Mouse (Mus musculus): ENCODE measurements at regions not wholly inside any gene's neighbourhood (a gene's known extent, or its start where the extent isn't known, plus 50 kb on each side); places are given as distances from the start of the nearest gene placed in this dataset.

DNA sequence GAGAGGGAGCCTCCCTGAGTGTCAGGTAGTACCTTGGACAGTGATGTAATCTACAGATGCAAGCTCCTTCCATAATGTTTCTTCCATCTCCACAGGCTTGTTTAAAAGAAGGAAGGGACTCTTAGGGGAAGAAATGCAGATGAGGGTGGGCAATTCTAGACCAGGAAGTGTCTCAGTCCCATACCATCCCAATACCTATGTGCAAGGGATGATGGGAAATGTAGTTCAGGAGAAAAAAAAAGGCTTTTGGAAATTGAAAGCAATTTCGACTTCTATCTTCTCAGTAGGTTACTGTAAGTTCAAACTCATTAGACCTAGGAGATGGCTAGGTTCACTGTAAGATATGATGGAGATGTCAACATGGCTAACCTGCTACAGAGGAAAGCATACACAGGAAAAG lies 68.3 kb downstream of the Cd83 start:
- in situ Hi-C loops (cut with MboI; ENCODE audit: low pct_unique_long_range_greater_than_20kb in 1 of 2, low sequenced_read_pairs in 2 of 2, unreplicated experiment in 1 of 2): loop anchor here in 1 of 2 experiments (25.0 kb wide), 1 partner anchor 1134 kb away; no protein-coding TSS in a partner anchor

DNA sequence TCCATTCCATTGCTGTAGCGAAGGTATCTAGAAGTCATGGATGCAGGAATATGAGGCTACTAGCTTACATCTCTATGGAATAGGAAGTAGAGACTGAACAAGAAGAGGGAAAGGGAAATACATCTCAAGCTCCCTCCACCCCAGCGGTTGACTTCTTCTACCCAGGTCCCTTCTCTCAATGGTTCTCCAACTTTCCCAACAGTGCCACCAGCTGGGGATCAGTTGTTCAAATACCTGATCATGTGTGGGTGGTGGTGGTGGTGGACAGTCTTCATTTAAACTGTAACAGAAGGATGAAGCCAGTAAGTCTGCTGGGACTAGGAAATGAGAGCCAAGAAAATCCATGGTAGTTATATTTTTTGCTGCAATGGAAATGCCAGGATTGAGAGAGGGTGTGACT lies 70.4 kb downstream of the Cd83 start:
- in situ Hi-C loops (cut with MboI; ENCODE audit: low pct_unique_long_range_greater_than_20kb in 1 of 2, low sequenced_read_pairs in 2 of 2, unreplicated experiment in 1 of 2): loop anchor here in 1 of 2 experiments (25.0 kb wide), 1 partner anchor 1132 kb away; no protein-coding TSS in a partner anchor

DNA sequence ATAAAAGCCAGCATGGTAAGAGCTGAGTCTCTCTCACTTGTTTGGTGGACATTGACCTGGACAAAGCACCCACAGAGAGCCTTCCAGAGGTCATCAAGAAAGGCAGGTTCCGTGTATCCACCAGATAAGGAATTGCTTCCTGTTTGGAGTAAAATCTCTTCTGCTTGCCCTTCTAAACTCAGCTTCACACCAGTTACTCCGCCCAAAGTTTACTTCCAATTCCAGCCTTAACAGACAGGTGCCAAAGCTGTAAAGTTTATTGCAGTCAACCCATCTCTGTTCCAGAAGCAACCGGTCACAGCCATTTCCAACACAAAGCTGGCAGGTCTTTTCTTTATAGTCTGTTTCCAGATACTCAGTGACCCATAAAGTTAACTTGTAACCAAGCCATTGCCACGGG lies 76.4 kb downstream of the Cd83 start:
- in situ Hi-C loops (cut with MboI; ENCODE audit: low pct_unique_long_range_greater_than_20kb in 1 of 2, low sequenced_read_pairs in 2 of 2, unreplicated experiment in 1 of 2): loop anchor here in 1 of 2 experiments (25.0 kb wide), 1 partner anchor 1126 kb away; no protein-coding TSS in a partner anchor

DNA sequence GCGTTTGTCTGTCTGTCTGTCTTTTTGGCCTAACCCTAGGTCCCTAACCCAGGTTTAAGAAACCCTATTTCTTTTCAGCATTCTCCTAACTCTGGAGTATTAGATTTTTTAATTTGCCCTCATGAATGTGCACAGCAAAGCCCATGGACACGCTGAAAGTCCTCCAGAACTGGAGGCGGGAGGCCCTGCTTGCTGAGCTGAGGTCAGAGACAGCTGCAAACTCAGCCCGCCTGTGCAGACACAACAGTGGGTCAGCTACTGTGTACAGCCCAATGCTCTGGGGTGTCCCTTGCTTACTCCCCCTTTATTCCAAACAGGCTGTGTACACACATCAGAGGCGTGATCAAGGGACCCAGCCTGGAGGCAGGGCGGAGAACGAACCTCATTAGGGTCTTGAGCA lies 76.8 kb downstream of the Cd83 start:
- in situ Hi-C loops (cut with MboI; ENCODE audit: low pct_unique_long_range_greater_than_20kb in 1 of 2, low sequenced_read_pairs in 2 of 2, unreplicated experiment in 1 of 2): loop anchor here in 1 of 2 experiments (25.0 kb wide), 1 partner anchor 1126 kb away; no protein-coding TSS in a partner anchor

DNA sequence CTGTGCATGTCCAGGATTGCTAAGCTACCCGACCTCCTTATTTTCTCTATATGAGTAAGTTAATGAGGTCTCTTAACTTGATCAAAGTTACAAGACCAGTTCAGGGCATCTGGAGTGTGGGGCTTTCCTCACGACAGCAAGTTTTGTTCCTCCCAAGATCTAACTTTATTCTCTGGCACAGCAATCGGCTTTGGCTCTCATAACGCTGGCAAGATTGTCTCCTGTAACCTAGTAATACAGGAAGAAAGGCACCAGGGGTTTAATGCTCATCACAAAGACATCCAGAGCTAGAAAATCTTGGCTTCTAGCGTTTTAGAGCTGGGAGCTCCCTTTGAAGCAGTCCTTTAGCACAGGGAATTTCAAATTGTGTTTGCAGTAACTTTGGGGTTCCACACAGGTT lies 77.5 kb downstream of the Cd83 start:
- in situ Hi-C loops (cut with MboI; ENCODE audit: low pct_unique_long_range_greater_than_20kb in 1 of 2, low sequenced_read_pairs in 2 of 2, unreplicated experiment in 1 of 2): loop anchor here in 1 of 2 experiments (25.0 kb wide), 1 partner anchor 1125 kb away; no protein-coding TSS in a partner anchor

DNA sequence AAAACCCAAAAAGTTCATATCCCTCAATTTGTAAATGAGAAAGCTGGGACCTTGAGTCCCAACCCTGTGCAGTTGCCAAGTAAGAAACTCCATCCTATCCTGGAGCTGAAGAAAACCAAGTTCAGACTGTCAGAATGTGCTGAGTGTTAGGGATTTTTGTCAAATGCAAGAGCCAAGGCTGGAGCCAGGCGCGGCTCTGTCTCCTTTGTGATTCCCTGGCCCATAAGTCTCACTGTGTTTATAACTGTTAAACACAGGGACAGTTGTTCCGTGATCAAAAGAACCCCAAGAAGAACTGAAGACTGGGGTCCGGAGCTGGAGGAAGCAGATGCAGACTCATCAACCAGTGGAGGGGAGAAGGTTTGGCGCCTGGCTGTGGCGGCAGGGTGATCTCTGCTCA lies 78.0 kb downstream of the Cd83 start:
- in situ Hi-C loops (cut with MboI; ENCODE audit: low pct_unique_long_range_greater_than_20kb in 1 of 2, low sequenced_read_pairs in 2 of 2, unreplicated experiment in 1 of 2): loop anchor here in 1 of 2 experiments (25.0 kb wide), 1 partner anchor 1125 kb away; no protein-coding TSS in a partner anchor

DNA sequence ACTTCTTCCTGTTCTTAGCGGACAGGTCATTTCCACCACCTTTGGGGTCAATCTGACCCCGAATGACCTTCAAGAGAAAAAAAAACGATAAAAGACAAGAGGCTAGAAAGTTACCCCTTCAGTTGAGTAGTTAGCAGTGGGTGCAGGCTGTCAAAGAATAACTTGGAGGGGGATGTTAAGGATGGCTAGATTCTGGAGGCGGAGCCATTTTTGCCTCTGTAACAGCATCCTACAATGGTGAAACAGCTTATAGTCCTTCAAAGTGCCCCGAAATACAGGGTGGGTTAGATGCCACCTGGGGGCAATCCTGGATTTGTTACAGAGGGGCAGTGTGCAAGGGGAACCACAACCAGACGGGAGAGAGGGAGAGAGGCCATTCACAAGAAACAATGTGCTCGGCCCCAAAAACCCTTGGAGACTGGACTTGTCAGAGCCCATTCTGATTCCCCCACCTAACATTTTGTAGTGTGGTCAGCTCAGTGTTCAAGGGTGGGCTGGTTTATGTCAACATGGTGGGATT lies 79.1 kb downstream of the Cd83 start:
- in situ Hi-C loops (cut with MboI; ENCODE audit: low pct_unique_long_range_greater_than_20kb in 1 of 2, low sequenced_read_pairs in 2 of 2, unreplicated experiment in 1 of 2): loop anchor here in 1 of 2 experiments (25.0 kb wide), 1 partner anchor 1124 kb away; no protein-coding TSS in a partner anchor

DNA sequence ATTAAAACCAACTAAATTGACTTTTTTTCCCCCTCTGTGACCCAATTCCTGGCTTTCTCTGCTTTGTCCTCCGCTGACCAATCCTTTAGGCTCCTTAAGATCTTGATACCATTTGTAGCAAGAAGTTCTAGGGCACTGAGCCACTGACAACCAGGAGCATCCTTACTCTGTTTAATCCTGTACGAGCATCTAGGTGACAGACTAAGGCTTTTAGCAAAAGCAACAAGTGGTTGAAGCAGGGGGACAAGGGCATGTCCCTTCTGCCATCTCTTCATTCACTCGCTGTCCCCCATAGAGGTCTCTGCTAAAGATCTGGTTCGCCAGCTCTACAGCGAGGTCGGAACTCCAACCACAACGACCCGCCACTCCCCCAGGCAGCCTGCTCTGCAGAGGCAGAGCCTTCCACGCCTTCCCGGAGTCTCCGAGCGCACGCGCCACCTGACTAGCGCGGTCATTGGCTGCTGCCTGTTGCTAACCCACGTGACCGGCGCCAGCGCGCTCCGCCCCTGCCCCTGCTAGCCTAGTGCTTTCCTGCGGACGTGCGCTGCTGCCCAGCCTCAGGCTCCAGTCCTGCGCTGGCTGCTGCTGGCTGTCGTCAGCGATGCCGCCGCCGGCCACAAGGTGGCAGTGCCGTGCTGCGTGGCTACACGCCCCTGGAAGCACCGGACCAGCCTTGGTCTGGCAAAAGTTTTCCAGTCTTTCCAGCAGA lies 79.7 kb downstream of the Cd83 start:
- in situ Hi-C loops (cut with MboI; ENCODE audit: low pct_unique_long_range_greater_than_20kb in 1 of 2, low sequenced_read_pairs in 2 of 2, unreplicated experiment in 1 of 2): loop anchor here in 1 of 2 experiments (25.0 kb wide), 1 partner anchor 1123 kb away; no protein-coding TSS in a partner anchor

DNA sequence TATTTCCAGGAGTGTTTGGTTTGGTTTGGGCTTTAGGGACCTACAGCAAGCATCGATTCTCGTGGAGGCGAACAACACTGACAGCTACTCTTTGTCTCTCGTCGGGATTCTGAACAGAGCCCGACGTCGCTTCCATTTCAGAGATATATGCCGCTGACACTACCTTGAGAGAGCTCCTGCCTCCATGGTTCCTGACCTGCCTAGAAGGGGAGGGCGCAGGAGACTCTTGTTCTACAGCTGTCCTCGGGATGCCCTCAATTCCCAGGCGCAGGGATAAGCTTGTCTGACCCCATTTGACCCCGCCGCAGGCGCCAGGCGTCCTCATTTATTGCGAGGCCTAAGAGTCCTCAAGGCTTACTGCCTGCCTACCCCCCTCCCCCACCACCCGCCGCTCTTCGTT lies 80.5 kb downstream of the Cd83 start:
- in situ Hi-C loops (cut with MboI; ENCODE audit: low pct_unique_long_range_greater_than_20kb in 1 of 2, low sequenced_read_pairs in 2 of 2, unreplicated experiment in 1 of 2): loop anchor here in 1 of 2 experiments (25.0 kb wide), 1 partner anchor 1122 kb away; no protein-coding TSS in a partner anchor

DNA sequence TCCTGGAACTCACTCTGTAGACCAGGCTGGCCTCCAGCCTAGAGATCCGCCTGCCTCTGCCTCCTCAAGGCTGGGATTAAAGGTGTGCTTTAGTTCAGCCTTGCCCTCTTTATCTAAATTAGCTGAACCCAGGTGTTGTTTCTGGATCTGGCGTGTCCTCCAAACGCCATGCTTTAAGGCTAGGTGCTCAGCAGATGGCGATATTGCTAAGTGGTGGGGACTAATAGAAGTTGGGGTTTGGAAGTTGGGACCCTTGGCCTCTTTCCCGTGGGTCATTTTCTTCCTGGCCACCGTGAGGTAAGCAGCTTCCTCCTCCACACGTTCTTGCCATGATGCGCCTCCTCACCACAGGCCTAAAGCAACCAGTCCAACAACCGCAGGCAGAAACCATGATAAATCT lies 91.3 kb downstream of the Cd83 start:
- in situ Hi-C loops (cut with MboI; ENCODE audit: low pct_unique_long_range_greater_than_20kb in 1 of 2, low sequenced_read_pairs in 2 of 2, unreplicated experiment in 1 of 2): loop anchor here in 1 of 2 experiments (10.0 kb wide), 1 partner anchor 269 kb away; no protein-coding TSS in a partner anchor

DNA sequence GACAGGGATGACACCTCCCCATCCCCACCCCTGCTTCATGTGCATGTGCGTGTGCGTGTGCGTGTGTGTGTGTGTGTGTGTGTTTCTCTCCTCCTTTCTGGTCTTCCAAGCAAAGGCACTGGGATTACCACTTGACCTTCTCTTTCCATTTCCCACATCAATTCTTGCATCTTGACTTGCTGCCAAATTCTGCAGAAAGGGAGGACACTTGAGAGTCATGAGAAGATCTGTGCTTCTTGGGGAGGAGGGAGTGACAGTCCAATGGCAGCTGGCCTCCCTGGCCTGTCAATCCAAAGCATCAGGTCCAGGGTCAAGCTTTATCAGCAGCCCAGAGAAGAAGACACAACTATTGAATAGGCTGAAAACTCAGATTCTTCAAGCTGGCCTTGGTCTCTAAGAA lies 102.7 kb downstream of the Cd83 start:
- in situ Hi-C loops (cut with MboI; ENCODE audit: low pct_unique_long_range_greater_than_20kb in 1 of 2, low sequenced_read_pairs in 2 of 2, unreplicated experiment in 1 of 2): no loop called here

DNA sequence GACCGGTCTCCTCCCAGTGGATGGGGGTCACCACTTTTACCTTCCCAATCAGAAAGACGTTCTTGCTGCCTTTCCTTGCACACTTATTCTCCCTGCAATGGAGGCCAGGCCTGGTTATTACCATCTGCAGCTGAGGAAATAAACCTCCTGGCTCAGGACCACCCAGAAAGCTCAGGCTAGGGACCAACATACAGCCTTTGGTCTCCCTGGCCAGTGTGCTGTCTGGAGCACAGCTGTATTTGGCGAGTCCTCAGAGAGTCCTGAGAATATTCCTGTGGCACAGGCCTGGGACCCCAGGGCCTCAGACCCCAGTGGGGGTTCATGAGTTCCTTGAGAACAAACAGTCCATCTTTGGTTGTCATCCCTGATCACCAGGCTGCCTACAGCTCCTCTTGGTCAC lies 107.4 kb downstream of the Cd83 start:
- in situ Hi-C loops (cut with MboI; ENCODE audit: low pct_unique_long_range_greater_than_20kb in 1 of 2, low sequenced_read_pairs in 2 of 2, unreplicated experiment in 1 of 2): no loop called here

DNA sequence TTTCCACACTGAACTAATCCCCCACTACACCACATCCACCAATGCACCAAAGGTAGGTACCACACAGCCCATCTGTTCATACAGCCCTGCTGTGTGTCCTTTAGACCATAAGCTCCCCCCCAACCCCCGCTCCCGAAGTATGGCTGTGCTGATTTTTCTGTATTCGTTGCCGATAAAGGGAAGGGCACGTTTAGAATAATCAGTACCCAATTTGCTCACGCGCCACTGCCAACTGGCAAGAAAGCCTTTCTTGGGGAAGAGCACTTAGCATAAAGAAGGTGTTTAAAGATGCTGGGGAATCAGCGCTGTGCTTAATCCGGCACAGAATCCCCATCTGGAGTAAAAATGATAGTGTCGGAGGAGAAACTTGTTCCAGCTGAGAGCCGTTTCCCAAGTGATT lies 111.4 kb downstream of the Cd83 start:
- in situ Hi-C loops (cut with MboI; ENCODE audit: low pct_unique_long_range_greater_than_20kb in 1 of 2, low sequenced_read_pairs in 2 of 2, unreplicated experiment in 1 of 2): no loop called here

DNA sequence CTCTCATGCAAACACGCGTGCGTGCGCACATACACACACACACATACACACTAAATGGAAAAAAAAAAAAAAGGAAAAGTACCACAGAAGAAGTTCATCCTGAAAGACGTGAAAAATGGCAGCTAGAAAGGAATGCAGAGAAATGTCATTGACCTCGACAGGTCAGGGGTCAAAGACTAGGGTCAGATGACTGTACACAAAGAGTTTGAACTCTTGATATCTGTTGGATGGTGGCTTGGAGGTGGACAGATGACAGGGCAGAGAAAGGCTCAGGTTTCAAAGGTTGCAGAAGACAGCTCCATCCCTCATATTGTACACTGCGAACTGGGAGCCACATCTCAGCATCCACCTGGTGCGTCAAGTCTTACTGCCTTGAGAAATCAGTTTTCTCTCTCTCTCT lies 112.5 kb downstream of the Cd83 start:
- in situ Hi-C loops (cut with MboI; ENCODE audit: low pct_unique_long_range_greater_than_20kb in 1 of 2, low sequenced_read_pairs in 2 of 2, unreplicated experiment in 1 of 2): no loop called here

DNA sequence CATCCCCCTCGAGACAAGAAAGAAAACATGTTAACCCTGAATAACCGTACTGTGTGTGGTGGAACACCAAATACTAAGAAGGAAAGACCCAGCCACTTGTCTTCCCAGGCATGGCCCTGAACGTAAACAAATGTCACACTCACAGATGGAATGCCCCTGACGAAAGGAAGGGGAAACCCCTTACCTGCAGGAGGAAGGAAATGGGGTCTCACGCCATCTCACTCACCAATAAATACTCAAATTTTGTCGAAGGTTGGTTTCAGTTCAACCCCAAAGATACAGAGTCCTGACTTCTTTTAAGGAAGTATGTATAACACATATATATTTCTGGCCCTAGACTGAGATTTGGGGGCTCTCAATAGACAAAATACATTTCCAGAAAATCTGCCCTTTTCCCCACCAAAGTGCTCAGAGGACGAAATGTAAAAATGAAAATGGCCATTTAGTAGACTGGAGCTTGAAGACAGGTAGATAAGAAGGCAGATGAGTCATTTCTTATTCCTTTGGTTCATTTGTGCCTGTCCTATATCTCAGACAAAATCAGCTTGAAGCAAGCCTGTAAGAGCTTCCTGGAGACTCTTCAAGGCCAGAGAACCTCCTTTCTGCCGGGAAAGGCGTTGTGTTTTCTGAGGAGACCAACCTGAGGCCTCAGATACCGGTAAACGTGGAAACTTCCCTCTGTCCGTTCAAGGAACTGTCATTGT lies 114.1 kb downstream of the Cd83 start:
- in situ Hi-C loops (cut with MboI; ENCODE audit: low pct_unique_long_range_greater_than_20kb in 1 of 2, low sequenced_read_pairs in 2 of 2, unreplicated experiment in 1 of 2): no loop called here

DNA sequence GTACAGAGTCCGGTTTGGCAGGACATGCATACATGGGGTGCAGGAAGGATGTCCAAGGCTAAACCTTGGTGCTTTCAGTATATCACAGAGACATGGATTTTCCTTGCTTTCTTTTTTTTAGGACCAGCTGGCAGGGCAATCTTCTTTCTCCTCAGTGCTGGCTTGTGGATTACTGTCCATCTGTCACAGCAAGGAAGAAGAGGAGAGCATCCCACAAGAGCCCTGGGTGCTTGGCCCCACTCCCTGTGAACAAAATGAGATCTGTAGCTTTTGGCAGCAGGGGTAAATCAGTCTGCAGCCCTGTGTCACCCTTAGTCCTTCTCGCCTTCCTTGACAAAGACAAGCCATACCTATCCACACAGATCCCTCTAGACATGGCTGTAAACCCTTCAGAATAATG lies 115.5 kb downstream of the Cd83 start:
- in situ Hi-C loops (cut with MboI; ENCODE audit: low pct_unique_long_range_greater_than_20kb in 1 of 2, low sequenced_read_pairs in 2 of 2, unreplicated experiment in 1 of 2): no loop called here

DNA sequence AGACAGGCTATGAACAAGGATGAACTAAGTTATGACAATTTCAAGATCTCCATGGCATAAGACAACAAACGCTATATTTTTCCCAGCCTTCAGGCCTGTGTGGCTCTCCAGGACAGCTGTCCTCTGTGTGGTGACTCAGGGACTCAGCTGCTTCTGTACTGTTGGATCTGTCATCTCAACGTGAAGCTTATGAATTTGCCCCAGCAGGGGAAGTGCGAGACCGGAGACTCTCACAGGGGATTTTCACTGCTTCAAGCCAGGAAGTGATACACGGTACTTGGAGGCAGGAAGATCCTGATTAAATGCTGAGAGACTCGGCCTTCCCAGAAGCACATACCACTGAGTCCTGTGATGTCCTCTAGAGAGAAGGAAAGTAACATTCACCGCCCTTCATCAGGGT lies 116.2 kb downstream of the Cd83 start:
- in situ Hi-C loops (cut with MboI; ENCODE audit: low pct_unique_long_range_greater_than_20kb in 1 of 2, low sequenced_read_pairs in 2 of 2, unreplicated experiment in 1 of 2): no loop called here

DNA sequence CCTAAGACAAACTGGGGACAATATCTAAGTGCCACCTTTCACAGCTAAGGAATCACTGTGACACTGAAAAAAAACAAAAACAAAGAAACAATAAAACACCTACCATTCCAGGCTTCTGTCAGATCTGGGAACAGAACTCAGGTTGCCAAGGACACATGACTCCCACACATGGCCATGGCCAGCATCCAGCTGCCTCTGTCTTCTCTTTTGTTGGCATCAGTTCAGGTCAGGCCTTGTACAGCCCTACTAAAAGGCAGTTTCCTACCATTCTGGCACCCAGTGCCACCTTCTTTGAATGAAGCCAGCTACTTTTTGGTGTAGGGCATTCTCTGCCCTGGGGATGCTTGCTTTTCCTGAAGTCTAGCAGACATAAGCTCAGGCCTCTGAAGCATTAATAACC lies 118.8 kb downstream of the Cd83 start:
- in situ Hi-C loops (cut with MboI; ENCODE audit: low pct_unique_long_range_greater_than_20kb in 1 of 2, low sequenced_read_pairs in 2 of 2, unreplicated experiment in 1 of 2): no loop called here

DNA sequence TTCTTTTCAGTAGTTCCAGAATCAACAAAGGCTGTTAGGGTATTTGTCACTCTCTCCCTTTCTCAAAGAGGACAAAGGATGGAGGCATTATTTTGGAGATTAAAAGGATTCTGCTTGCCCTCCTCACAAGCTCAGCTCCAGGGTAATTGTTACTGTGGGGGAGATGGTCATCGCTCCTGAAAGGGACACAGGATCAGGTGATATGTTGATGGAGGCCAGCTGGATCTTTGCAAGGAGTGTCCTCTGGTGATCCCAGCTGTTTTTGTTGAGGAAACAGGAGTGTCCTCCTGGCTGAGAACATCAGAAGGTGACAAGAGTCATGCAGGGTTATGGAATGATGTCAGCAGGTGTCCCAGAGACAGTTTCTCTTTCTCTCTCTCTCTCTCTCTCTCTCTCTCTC lies 119.7 kb downstream of the Cd83 start:
- in situ Hi-C loops (cut with MboI; ENCODE audit: low pct_unique_long_range_greater_than_20kb in 1 of 2, low sequenced_read_pairs in 2 of 2, unreplicated experiment in 1 of 2): no loop called here
